Mouse (Mus musculus) forebrain, embryonic 10.5 days (tissue): ENCODE results near the gene Rpa3. TPM values are rescaled to one million over a fixed set of nuclear protein-coding genes. Genes with fewer than 3 reads are reported as not detected.

Experiments used
- DNase-seq: peaks from one replicate; pipeline ENCODE4 v3.0.0-alpha.2; 2017; ENCODE audit warnings: low spot score; ENCODE audit errors: extremely low spot score
- H3K27ac ChIP-seq: fragments of 300-500 bp; sonication (generic); 2 replicates; pipeline ENCODE4 v1.5.1; 2016; ENCODE audit warnings: mild to moderate bottlenecking
- H3K27me3 ChIP-seq: fragments of 300-500 bp; sonication (generic); 2 replicates; pipeline ENCODE4 v1.6.1; 2016; ENCODE audit warnings: mild to moderate bottlenecking; ENCODE audit not compliant: poor library complexity, severe bottlenecking
- H3K36me3 ChIP-seq: fragments of 300-500 bp; sonication (generic); replicated peaks from 2 replicates; pipeline ENCODE4 v1.6.1; 2016; ENCODE audit warnings: mild to moderate bottlenecking, moderate library complexity
- H3K4me1 ChIP-seq: fragments of 300-500 bp; sonication (generic); 2 replicates; pipeline ENCODE4 v1.6.1; 2016
- H3K4me3 ChIP-seq: fragments of 300-500 bp; sonication (generic); 2 replicates; pipeline ENCODE4 v1.5.1; 2016; ENCODE audit warnings: mild to moderate bottlenecking, moderate library complexity
- H3K9me3 ChIP-seq: fragments of 300-500 bp; sonication (generic); 2 replicates; pipeline ENCODE4 v1.6.1; 2016; ENCODE audit warnings: mild to moderate bottlenecking, moderate library complexity
- WGBS: fragments of 180-500 bp; shearing (Covaris S2); methylation state at CpG from one replicate; pipeline ENCODE4 v1.1.7; 2016; 5-methylcytosine and 5-hydroxymethylcytosine counted together
- polyA plus RNA-seq: library from polyadenylated mRNA; unstranded; fragments of >200 nt; fragmentation: Nextera tagmentation; extraction: Ambion mirVana; gene quantifications from 2 replicates; pipeline ENCODE4 v1.2.1, GENCODE M21; 2016

Gene Rpa3
- polyA plus RNA-seq: 193 and 207 TPM in 2 replicates

DNA sequence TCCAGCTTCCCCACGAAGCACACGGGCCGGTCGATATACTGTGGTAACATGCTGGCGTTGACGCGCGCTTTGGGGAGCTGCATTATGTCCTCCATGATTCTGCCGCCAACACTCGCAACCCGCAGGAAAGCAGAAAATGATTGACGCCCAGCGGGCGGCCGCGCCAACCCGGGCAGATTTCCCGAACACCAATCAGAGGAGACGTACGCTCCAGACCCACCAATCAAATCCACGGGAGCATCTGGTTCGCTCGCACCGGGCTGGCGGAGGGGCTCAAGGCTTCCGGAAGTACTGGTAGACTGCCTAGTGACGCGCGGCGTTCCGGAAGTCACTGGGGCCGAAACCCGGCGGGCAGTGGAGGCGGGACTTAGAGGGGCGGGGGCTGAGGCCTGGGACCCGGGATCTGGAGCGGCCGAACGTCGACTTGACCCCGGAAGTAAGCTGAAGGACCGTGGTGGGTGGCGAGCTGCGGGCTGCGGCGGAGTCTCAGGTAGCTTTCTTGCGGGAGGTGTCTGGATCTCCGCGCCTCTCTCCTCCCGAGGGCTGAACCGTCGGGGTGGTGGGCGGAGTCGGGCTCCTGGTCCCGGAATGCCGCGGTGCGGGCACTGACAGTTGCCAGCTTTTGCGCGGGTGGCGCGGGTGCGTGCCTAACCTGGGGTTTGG is at the start of gene Rpa3, which contains the start of the genes Umad1 and Gm45062:
Gene Rpa3, minus strand, starts transcription at position 170 of the 663 bp plus-strand sequence.
Gene Umad1, plus strand, starts transcription at position 285 of the 663 bp plus-strand sequence.
Gene Gm45062, plus strand, starts transcription at position 447 of the 663 bp plus-strand sequence.
- H3K9me3 ChIP-seq: no peaks in the 10 kb centered on the region
- WGBS: under 1% methylated on average over 64 of the region's 64 CpGs
- peaks cover 23% of the 10 kb centered on the region for H3K4me1 ChIP-seq
- peak; percentile 98 for DNase-seq
- peaks cover 24% of the 10 kb centered on the region for H3K36me3 ChIP-seq
- peak within 1 kb of the TSS; percentile 85 for H3K4me3 ChIP-seq
- H3K27me3 ChIP-seq: no peaks in the 10 kb centered on the region
- H3K27ac ChIP-seq: peak within 1 kb of the TSS; percentile 91

- Histone ChIP-seq H3K9me3 (no peaks in the 10 kb centered on the region), H3K4me1 (no peaks in the 10 kb centered on the region), H3K36me3 (no peaks in the 10 kb centered on the region), H3K27ac (no peak overlapping the region), H3K4me3 (no peak overlapping the region), H3K27me3 (no peaks in the 10 kb centered on the region)
- 88% methylated on average over 6 of the region's 6 CpGs for WGBS
- DNase-seq: no peak
Measured at GRCm38 (mm10) chr6:8307878-8308775, 49.2 kb upstream of the Rpa3 start.

DNA sequence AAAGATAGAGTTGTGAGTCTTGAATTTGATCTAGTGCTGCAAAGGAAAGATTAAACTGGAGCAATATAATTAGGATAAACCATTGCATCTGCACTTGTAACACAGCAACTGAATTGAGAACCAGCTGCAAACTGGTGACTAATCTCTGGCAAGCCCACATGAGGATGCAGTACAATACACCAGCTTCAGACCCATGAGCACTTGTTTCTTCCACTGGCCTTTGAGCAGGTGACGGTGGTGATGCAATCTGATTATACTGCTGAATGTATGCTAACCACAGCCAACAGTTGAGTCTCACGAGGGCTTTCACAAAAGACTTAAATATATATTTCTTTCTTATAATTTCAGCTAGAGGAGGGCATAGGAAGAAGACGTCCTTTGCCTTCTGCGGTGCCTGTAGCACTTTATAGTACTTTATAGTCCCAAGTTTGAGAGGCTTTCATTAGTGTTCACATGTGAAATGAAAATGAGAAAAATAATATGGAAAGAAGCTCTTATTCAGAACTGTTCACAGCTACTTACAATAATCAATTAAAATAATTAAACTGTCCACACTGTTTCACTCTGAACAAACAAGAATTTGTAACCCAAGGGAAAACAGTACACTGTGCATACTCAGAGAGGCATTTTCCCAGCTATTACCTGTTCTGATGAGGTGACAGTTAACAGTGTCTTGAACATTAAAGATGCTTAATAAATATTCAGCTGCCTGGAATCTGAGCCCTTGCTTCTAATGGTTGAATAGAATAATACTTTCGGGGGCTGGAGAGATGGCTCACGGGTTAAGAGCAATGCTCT is 40.3 kb upstream of the Rpa3 start:
- H3K4me3 ChIP-seq: no peak overlapping the region
- no peaks in the 10 kb centered on the region for H3K36me3 ChIP-seq
- WGBS: 89% methylated on average over 6 of the region's 6 CpGs
- no peaks in the 10 kb centered on the region for H3K9me3 ChIP-seq
- H3K4me1 ChIP-seq: peaks cover 3% of the 10 kb centered on the region
- no peak for DNase-seq
- no peak overlapping the region for H3K27ac ChIP-seq
- H3K27me3 ChIP-seq: no peaks in the 10 kb centered on the region; the same call in 1 of the 2 replicates

- Histone ChIP-seq H3K27me3 (no peaks in the 10 kb centered on the region; the same call in 1 of the 2 replicates), H3K36me3 (no peaks in the 10 kb centered on the region), H3K27ac (no peak overlapping the region), H3K9me3 (no peaks in the 10 kb centered on the region), H3K4me1 (peaks cover 9% of the 10 kb centered on the region), H3K4me3 (no peak overlapping the region)
- DNase-seq: no peak
- 71% methylated on average over 4 of the region's 4 CpGs for WGBS
Measured at GRCm38 (mm10) chr6:8294048-8294784, 35.2 kb upstream of the Rpa3 start.

DNA sequence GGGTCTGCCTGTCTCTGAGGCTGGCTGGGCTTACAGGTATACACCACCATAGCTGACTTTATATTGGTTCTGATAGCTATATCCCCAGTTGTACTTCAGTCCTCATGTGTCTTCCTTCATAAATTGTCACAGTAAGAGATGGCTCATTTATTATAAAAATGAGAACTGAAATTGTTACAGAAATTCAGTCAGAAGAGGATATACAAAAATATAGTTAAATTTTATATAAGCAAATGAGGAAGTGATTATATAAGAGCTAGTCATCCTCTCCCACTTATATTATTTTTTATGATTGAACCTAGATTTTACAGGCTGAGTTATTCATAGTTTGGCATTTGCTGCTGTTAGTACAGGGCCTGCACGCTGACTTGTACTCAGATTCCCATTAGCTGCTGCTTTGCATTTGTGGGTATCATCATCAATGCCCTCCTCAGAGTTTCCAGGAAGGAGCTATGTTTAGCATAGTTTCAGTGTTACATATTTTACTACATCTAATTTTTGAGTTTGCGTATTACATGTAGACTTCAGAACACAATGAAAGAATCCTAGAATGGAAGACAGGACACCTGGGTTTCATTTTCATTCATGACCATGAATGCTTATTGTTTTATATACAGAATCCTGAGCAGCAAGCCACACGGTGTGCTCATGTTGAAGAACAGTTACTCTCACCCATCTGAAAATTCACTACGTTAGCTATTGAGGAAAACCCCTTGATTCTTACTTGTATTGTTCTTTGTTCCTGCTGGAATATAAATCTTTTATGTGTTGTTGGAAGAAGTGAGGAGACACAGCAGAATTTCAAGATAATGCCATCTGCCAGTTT is 30.0 kb upstream of the Rpa3 start:
- no peak overlapping the region for H3K27ac ChIP-seq
- no peak overlapping the region for H3K4me3 ChIP-seq
- 91% methylated on average over 4 of the region's 4 CpGs for WGBS
- DNase-seq: no peak
- H3K9me3 ChIP-seq: no peaks in the 10 kb centered on the region
- H3K36me3 ChIP-seq: no peaks in the 10 kb centered on the region
- H3K4me1 ChIP-seq: peaks cover 2% of the 10 kb centered on the region
- H3K27me3 ChIP-seq: no peaks in the 10 kb centered on the region

DNA sequence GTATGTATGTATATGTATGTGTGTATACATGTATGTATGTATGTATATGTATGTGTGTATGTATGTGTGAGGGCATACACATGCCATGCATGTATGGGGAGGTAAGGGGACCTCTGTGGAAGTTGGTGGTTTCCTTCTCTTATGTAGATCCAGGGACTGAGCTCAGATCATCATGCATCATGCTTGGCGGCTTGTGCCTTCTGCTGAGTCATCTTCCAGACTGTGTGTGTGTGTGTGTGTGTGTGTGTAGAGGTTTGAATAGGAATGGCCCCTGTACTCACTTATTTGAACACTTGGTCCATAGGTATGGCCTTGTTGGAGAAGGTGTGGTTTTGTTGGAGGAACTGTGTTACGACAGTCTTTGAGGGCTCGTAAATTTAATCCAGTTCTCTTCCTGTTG is 27.2 kb upstream of the Rpa3 start:
- WGBS: 92% methylated on average over 3 of the region's 3 CpGs

GRCm38 (mm10) chr6:8285401-8285960 is 26.5 kb upstream of the Rpa3 start:
- 88% methylated on average over 3 of the region's 3 CpGs for WGBS
- Histone ChIP-seq H3K9me3 (no peaks in the 10 kb centered on the region), H3K27me3 (no peaks in the 10 kb centered on the region), H3K27ac (no peak overlapping the region), H3K36me3 (no peaks in the 10 kb centered on the region), H3K4me1 (no peaks in the 10 kb centered on the region), H3K4me3 (no peak overlapping the region)
- no peak for DNase-seq

More for the DNA sequence above, 27.2 kb upstream of the Rpa3 start:
- DNase-seq: no peak
- Histone ChIP-seq H3K4me3 (no peak overlapping the region), H3K27me3 (no peaks in the 10 kb centered on the region), H3K27ac (no peak overlapping the region), H3K36me3 (no peaks in the 10 kb centered on the region), H3K4me1 (no peaks in the 10 kb centered on the region), H3K9me3 (no peaks in the 10 kb centered on the region)

DNA sequence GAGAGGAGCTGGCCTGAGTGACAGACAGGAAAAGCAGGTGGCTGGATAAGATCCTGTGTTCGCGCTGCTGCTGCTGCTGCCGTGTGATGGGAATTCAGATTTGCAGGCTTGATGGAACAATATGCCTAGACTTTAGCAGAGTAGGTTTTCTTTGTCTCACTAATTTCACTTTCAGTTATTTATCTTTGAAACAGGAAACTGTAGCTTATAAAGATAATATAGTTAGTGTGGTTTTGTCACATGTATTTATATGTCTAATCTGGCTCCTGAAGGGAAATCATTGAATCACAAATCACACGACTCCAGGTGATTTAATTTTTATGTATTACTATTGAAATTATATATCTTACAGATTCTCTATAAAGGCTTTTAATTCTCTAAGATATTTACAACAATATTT is 24.3 kb upstream of the Rpa3 start:
- H3K27ac ChIP-seq: no peak overlapping the region
- no peak overlapping the region for H3K4me3 ChIP-seq
- 92% methylated on average over 4 of the region's 4 CpGs for WGBS
- no peaks in the 10 kb centered on the region for H3K4me1 ChIP-seq
- H3K36me3 ChIP-seq: 0 out of 2 replicates have a peak, but pooled peaks cover 4% of the 10 kb centered on the region
- DNase-seq: no peak
- no peaks in the 10 kb centered on the region for H3K27me3 ChIP-seq
- H3K9me3 ChIP-seq: no peaks in the 10 kb centered on the region

DNA sequence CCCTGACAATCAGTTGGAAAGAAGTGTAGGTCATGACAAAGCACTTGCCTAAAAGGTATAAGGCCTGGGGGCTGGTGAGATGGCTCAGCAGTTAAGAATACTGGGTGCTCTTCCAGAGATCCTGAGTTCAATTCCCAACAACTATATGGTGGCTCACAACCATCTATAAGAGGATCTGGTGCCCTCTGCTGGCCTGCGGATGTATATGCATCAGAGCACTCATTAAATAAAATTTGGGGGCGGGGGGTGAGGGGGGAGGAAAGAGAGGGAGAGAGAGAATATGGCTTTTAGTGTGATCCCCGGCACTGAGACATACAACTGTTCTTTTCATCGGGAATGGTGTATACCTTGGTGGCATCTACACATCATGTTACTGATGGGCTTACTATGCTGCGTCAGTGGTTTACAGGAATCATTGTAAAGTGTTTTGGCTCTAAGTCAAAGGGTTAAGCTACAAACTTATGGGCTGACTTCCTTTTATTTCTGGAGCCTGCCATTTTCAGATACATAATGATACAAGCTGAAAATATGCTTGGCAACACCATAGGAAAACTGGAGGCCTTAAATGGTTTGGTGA is 19.5 kb upstream of the Rpa3 start:
- Histone ChIP-seq H3K9me3 (no peaks in the 10 kb centered on the region), H3K4me3 (no peak overlapping the region), H3K4me1 (no peaks in the 10 kb centered on the region), H3K27me3 (no peaks in the 10 kb centered on the region), H3K27ac (no peak overlapping the region), H3K36me3 (0 out of 2 replicates have a peak, but pooled peaks cover 4% of the 10 kb centered on the region)
- no peak for DNase-seq
- WGBS: 76% methylated on average over 5 of the region's 5 CpGs

- no peaks in the 10 kb centered on the region for H3K9me3 ChIP-seq
- no peaks in the 10 kb centered on the region for H3K27me3 ChIP-seq
- no peak for DNase-seq
- no peak overlapping the region for H3K27ac ChIP-seq
- H3K36me3 ChIP-seq: peaks cover 8% of the 10 kb centered on the region; the same call in 1 of the 2 replicates
- H3K4me3 ChIP-seq: no peak overlapping the region
- 85% methylated on average over 4 of the region's 4 CpGs for WGBS
- no peaks in the 10 kb centered on the region for H3K4me1 ChIP-seq
Measured at GRCm38 (mm10) chr6:8276431-8276830, 17.5 kb upstream of the Rpa3 start.

- H3K9me3 ChIP-seq: no peaks in the 10 kb centered on the region
- 10% methylated on average over 1 of the region's 1 CpGs for WGBS
- no peak overlapping the region for H3K4me3 ChIP-seq
- no peak overlapping the region for H3K27ac ChIP-seq
- H3K27me3 ChIP-seq: no peaks in the 10 kb centered on the region
- H3K4me1 ChIP-seq: no peaks in the 10 kb centered on the region
- no peak for DNase-seq
- peaks cover 14% of the 10 kb centered on the region; the same call in 1 of the 2 replicates for H3K36me3 ChIP-seq
Measured at GRCm38 (mm10) chr6:8275098-8275497, 16.1 kb upstream of the Rpa3 start.
